Mouse (Mus musculus): ENCODE data around the gene Rngtt.
"Not testable (repeated sequence)": the region's sequence is repeated elsewhere in the genome, so short reads cannot be mapped to it uniquely, and the experiment has no call there.

The Rngtt gene

DNA sequence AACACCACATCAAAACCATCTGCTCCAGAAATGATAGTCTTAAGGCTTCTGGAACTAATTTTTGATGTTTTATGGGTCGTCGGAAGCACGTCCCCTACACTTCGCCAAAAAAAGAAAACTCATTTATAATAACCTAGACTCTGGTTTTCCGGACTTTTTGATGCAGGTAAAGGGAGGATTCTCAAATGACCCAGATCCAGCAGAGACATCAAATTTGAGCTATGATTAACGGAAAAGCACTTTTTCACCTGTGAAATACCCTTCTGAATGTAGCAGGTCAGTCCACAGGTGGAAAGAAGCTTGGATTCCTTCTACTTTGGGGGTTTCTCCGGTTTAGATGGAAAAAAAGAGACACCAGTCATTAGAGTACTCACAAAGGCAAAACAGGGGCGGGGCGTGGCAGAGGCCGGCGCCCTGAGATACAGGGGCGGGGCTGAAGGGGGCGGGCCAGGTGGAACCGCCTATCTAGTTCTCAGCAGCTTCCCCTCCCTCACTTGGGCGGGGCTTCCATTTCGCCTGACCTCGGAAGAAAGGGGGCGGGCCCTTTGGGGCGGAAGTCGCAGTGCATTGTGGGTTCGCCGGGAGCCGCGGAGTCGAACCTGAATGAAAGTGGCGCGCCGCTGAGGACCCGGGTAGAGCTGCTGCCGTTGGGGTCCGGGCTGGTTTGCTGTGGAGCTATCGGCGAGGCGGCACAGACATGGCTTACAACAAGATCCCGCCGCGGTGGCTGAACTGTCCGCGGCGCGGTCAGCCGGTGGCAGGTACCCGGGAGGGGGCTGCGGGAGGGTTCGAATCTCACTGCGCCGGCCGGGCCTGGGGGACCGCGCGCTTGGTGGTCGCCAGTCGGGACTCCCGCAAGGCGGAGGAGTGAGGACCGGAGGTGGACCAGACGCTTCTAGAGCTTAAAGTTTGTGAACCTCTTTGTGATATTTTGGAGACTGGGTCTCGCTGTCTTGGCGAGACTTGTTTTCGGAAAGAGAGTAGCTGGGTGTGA, at the start of gene Rngtt:
Gene Rngtt (plus strand): TSS at position 548 of the 994 bp plus-strand sequence.
- DNase-seq (ENCODE audit: low spot score), result peak; percentile 98

DNA sequence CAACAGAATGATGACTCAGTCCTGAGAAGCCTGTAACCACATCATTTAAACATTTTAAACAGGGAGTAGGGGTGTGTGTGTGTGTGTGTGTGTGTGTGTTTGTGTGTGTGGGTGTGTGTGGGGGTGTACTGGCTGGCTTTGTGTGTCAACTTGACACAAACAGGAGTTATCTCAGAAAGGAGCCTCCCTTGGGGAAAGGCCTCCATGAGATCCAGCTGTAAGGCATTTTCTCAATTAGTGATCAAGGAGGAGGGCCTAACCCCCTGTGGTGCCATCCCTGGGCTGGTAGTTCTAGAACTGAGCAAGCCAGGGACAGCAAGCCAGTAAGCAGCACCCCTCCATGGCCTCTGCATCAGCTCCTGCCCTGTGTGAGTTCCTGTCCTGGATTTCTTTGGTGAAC, 49.8 kb upstream of the Rngtt start:
- no peak for DNase-seq (ENCODE audit: low spot score)

DNA sequence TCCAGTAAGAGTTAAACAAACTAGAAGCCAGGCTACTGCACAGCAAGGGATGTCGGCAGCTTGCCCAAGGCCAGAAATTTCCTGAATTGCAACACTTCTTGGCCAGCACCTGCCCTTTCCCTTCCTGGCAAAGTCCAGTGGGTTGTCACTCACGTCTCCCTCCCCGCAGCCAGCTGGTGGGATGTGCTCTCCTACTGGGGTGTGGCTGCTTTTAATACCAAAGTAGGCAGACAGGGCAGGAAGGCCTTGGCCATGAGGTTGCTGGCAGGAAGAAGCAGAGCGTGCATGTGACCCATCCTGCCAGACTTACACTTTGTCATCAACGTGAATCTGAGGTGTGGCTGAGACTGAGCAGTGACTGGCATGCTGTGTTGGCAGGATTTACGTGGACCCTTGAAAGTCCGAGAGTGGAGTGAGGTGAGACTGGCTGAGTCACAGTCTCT, 48.8 kb upstream of the Rngtt start:
- no peak for DNase-seq (ENCODE audit: low spot score)

DNA sequence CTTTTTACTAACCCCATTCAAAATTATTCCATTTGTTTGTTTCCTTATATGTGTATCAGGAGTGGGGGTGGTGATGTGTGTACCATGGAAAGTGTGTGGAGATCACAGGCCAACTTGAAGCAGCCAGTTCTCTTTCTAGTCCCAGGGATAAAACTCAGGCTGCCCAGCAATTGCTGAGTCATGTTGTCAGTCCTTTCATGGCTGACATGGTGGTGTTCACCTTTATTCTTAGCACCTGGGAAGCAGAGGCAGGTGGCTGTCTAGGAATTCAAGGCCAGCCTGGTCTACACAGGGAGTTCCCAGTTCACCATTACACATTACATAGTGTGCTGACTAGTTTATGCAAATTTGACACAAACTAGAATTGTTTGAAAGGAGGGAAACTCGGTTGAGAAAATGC, 47.2 kb upstream of the Rngtt start:
- DNase-seq (ENCODE audit: low spot score), result no peak

DNA sequence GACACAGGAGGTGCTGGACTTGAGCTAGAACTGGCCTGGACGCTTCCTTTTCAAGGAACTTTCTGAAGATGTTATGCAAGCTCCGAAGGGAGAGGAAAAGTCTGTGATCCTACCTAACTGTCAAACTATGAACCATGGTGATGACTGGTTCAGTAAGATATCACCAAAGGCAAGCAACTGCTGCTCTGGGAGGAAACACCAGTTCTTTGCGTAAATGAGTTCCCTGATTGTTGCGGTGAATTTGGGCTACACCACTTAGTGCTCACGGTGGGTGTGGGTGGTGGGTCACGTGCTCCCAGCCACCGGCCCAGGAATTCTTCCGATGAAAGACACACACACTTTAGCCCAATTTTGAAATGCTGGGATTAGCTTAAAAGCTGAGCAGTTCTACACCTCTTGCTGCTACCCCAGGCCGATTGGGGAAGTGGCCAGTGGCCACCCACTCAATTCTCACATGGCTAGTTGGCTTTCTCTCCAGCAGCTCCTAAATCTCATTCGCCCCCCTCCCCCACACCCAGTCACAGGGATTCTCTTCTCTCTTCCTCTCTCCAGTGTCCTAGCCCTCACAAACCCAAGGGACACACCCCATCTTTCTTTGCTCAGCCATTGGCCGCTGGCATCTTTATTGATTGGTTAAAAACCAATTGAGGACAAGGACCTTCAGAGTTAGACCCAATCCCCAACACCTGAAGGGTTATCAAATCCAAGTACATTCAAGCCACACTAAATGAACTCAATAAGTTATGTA, 45.0 kb upstream of the Rngtt start:
- no peak for DNase-seq (ENCODE audit: low spot score)

DNA sequence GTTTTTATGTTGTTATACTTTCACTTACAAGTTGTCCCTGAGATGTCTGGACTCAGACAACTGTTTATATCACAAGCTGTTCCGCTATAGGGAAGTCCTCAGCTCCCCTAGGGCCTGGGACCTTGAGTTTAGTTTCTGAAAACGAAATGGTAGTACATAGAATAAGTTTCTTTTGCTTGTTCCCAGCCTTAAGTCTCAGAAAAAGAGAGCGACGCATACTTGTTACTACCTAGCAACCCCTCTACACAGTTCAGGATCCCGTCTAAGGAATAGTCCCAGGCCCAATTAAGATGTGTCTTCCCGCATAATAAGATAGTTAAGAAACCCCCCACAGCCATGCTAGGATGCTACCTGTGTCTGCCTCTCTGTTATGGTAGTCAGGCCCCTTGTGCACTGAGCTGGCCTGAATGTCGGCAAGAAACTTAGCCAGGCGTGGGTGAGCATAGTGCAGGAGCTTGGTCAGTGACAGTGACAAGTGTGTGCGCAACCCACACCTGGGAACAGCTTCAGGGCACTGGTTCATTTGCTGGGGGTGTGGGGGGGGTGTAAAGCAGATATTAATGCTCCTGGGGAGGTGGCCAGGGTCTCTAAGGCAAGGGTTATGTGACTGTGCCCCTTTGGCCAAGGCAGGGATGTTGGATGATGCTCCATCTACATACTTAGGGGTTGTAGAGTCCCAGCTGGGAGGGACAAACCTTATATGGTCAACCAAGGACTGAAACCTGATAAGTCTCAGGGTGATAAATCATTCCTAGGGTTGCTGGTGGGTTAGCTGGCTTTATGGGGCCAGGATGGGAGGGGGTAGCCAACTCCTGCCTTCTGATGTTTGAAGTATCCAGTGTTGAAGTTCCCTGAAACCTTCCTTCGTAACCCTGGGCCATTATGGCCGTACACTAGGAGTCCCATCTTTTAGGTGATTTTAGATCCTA, 39.5 kb upstream of the Rngtt start:
- DNase-seq (ENCODE audit: low spot score), result no peak

DNA sequence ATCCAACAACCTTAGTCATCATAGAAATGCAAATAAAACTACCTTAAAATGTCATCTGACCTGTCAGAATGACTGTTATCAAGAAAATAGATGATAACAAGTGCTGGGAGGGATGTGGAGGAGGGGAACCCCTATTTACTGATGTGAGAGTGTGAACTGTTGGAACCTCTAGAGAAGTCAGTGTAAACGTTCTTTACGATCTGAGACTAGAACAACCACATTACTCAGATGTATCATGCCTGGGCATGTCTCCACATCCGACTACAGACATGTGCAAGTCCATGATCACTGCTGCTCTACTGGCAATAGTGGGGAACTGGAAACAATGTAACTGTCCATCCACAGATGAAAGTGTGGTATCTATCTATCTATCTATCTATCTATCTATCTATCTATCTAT, 36.7 kb upstream of the Rngtt start:
- DNase-seq (ENCODE audit: low spot score), result no peak

DNA sequence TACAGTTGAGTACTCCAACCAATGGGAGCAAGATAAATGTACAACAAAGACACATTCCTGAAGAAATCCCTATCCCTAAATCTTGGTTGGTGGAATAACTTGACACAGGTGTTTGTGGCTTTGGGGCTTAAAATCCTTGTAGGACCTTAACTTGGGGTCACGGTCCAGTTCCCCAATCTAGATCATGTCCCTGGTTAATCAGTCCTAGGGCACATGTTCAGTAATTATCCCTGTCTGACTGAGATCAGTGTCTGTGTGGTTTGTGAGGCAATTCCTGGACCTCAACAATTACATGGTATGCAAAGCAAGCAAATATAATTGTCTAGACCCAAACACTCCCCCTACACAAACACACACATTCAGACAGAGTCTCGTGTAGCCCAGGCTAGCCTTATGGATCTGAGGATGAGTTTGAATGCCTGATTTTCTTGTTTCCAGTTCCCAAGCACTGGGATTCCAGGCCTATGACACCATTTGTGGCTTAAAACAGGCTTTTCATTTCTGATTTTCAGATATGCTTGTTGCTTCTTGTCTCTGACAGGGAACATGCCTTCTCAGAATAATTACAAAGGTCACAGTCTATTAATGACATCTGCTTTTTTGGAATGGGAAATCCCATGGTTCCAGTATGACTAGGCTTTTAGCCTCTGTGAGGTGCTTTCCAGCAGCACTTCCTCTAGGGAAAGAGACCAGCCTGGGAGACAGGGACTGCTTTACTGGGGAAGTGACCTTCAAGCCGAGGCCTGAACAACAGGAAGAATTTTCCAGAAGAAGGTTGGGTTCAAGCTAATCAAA, 28.0 kb upstream of the Rngtt start:
- no peak for DNase-seq (ENCODE audit: low spot score)

DNA sequence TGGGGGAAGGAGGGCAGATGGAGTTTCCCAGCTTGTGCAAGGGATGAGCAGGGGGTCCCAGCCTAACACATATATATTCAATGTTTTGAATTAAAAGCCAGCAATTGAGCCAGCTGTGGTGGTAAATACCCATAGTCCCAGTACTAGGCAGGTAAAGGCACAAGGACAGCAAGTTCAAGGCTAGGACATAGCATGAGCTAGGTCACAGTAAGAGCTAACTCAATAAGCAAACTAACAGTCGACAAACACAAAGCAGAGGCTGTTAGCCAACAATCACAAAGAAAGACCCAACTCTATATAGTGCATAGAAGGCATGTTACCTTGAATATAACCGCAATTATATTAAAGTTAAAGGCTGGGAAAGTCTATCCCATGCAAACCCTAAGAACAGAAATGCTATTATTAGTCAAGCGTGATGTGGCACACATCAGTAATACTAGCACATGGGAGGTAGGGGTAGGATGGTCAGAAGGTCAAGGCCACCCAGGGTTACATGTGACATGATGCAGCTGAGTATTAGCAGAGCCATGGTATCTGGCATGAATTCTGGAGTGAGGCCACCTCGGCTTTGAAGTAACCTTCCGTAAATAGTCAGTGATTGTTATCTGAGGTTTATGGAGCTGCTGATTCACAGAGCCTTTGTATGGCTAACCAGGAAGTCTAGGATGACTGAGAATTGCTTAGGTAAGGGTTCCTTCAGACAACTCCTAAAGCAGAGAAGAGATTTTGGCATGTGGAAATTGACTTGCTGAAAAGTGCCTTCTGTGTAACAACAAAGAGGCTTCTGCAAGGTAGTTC, 25.8 kb upstream of the Rngtt start:
- no peak for DNase-seq (ENCODE audit: low spot score)

DNA sequence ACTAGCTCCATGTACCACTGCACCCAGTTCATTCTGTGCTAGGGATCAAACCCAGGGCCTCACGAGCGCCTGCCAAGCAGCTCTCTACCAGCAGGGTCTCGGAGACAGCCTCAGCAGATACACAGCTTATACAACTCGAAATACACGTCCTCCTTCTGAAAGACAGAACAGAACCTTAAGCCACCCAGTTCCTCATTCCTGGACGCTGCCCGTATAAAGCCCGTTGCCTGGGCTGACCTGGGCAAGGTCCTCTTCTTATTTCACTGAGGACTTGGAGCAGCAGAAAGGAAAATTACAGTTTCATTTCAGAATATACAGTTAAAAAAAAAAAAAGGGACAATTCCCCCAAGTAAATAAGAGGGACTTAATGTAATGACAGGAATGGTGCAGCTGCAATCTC, 24.7 kb upstream of the Rngtt start:
- no peak for DNase-seq (ENCODE audit: low spot score)

DNA sequence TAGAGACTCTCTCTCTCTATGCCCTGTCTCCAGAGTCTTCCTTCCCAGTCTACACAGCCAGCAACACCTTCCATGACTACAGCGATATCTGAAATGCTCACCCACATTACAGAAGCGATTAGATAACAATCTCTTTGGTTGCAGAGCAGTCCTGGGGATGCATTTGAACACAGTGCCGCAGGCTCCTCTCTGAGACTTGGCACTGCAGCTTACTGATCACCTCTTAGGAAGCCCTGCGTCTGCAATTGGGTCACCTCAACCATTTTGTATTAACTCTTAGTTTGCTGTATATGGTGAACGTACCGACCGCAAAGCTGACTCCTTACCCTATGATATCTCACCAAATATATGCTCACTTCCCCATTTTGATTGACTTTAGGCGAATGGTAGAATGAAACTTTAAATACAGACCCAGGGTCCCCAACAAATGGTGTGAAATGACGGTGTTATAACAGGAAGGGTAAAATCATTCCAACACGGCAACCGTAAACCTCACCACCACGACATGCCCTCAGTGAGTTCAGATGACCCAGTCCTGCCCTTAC, 20.9 kb upstream of the Rngtt start:
- no peak for DNase-seq (ENCODE audit: low spot score)

DNA sequence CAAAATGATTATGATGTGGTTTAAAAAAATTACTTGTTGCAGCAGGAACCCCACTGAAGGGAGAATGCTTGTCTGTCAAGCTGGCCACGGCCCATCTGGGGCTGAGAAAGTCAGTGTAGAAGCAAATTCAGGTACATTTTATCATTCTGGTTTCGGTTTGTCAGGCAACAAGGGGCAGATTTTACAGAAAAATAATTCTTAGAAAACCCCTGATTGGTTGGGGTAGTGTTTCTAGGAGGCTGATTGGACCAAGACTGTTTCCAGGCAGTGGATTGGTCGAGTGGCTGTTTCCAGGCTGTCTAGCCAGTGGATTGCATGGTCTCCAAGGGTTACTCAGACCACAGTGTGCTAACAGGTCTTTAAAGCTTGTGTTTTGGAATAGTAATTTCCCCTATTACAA, 20.1 kb upstream of the Rngtt start, which contains the start of gene Pnrc1:
Gene Pnrc1 (minus strand): TSS at position 162 of the 400 bp plus-strand sequence.
- no peak for DNase-seq (ENCODE audit: low spot score)

DNA sequence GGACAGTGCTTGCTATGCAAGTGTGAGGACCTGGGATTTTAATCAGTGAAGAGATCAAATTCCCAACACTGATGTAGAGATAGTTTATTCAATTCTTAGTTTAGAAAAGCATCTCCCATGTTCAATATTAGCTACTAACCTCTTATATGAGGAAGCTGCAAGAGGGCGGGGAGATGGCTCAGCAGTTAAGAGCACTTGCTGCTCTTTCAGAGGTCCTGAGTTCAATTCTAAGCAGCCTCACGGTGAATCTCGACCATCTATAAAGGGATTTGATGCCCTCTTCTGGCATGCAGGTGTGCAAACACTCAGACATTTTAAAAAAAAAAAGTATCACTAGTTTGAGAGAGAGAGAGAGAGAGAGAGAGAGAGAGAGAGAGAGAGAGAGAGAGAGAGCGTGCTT, 19.2 kb upstream of the Rngtt start:
- no peak for DNase-seq (ENCODE audit: low spot score)

DNA sequence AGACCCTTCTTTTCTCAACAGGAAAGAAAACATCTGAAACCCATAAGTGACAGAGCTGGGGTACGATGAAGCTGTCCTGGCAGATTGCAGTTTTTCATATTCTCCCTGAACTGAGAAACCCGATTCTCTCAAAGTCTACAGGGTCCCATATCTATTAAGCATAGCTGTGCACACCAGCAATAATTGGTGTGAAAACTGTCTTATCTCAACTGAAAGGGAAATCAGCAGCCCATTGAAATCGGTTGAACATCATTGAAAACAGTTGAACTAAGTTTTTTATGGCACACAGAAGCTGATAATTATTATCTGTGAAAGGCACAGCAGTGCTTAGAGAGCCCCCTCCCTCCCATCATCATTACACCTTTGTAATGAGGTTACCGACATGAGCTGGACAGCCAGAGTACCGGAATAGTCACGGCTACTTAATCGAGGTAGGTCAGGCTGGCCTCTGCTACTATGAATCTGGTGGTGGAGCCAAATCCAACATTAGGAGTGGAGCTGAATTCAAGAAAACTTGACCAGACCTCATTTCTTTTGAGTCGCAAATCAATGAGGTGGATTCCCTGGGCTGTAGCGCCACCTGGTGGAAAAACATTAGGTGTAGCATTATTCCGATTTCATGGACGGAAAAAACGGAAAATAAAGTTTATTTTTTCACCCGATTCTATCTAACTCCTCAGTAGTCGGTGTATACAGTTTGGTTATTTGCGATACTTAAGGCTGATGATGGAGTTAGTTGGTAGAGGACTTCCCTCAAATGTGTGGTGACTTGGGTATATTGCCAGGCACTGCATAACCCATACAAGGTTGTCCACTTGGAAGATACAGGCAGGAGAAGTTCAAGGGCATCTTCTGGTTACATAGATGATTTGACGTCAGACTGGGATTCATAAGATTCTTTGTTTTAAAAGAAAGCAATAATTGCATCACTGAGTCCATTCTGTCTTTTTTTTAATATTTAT, 17.4 kb upstream of the Rngtt start:
- peak; percentile 85 for DNase-seq (ENCODE audit: low spot score)

DNA sequence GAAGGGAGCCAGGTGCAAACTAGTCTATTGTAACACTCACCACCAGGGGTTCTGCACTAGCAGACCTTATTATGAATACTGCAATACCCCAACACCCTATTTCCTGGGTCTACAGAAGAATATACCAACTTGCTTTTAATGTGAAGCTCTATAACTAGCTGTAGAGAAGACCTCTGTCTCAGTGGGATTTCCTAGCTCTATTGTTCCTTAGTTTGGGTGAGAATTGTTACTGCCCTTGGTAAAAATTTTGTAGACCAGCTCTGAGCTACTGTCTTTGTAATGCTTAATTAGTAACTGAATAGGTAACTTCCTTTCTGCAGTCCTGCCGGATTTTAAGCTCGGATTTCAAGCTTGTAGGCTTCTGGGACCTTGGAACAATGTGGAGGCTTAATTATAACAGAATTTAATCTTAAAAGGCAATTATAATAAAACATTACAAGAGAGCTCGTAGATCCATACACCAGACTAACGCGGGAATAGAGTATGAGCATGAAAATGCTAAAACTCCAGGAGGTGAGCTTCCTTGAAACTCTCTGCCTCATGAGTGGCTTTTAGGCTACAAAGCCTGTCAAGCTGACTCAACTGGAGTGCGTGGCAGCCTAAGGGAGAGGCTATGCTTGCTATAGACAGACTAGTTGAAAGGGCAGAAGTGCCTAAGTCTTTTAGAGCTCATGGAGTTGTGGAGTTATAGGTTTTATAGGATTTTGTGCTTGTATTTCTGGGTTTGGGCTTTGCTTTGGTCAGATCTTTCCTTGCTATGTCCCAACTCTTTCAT, 9.0 kb upstream of the Rngtt start:
- DNase-seq (ENCODE audit: low spot score), result not testable (repeated sequence)

DNA sequence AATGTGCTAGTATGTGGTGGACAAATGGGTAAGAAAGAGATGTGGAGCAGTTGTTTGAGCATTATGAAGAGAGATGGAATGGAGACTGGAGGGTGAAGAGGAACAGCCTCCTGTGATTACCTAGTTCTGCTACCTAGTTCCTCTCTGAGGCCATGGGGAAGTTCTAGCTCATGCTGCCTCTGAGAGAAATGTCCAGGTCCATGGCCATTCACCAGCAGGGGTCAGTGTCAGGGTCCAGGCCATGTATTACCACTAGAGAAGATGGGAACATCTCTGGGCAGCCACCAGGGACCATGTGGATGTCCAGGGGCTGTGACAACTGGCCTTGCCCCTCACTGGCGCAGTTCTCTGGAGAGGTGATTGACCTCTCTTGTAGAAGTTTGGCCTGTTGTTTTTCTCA, 7.1 kb upstream of the Rngtt start:
- DNase-seq (ENCODE audit: low spot score), result no peak

DNA sequence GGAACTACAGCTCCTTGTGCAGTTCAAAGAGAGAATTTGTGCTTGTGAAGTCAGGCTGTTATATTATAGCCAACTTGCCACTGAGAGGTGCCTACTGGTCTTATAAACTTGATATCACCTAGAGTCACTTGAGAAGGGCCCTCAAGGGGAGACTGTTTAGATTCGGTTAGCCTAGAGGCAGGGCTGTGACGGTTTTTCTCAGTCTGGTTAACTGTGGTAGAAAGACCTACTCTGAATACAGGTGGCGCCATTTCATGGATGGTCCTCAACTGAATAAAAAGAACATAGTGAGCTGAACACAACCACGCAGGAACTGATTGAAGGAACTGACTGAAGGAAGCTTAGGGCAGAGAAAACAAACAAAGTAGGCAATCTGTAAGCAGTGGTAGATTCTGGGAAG, 3.0 kb upstream of the Rngtt start:
- no peak for DNase-seq (ENCODE audit: low spot score)
